Mouse (Mus musculus) embryonic stem cell, embryonic (primary cell): ENCODE results near the gene Slc25a30.

Source experiments
- CTCF ChIA-PET, 4 experiments: fragments of 300-600 bp in 2 of 4; fragments of 350-600 bp in 2 of 4; sonication (Branson Sonifier 250); formaldehyde crosslinking; loops; one replicate each; lab custom pipeline; 2022; ENCODE audit warnings: inconsistent platforms in 2 of 4; lab: Charles Lee
- POLR2A ChIA-PET, 4 experiments: fragments of 300-600 bp in 2 of 4; fragments of 350-600 bp in 2 of 4; sonication (Branson Sonifier 250); formaldehyde crosslinking; loops; one replicate each; lab custom pipeline; 2022; ENCODE audit warnings: antibody characterized with exemption in 4 of 4, inconsistent platforms in 1 of 4; lab: Charles Lee

Gene Slc25a30

DNA sequence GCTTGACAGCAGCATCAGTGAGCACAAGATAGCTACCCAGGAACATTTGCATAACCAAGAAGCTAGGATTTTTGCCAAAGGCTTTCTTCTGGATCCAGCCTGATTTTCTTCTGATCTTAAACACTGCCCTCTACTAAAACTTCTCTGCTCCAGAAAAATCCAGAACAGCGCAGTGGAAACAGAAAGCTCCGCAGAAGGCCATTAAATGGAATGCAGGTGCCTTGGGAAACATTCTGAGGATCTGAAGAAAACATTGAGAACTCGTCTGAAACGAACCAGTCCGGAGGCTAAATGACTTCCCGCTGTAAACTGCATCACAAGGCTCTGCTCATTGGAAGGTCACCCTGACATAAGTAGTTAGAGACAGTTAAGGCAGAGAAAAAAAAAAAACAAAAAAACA lies 23.1 kb upstream of the Slc25a30 start:
- CTCF ChIA-PET, result interaction anchor here in 1 of 4 experiments (0.9 kb wide), 1 partner anchor 19 kb away, joined by 4 read pairs; no protein-coding TSS in a partner anchor
- POLR2A ChIA-PET, result interaction anchor here in 3 of 4 experiments (0.6 to 1.8 kb wide), 6 partner anchors 11 to 34 kb away, joined by 3 to 11 read pairs (median 6); partner anchors contain the start of gene Slc25a30 (in 2 of the 3)

DNA sequence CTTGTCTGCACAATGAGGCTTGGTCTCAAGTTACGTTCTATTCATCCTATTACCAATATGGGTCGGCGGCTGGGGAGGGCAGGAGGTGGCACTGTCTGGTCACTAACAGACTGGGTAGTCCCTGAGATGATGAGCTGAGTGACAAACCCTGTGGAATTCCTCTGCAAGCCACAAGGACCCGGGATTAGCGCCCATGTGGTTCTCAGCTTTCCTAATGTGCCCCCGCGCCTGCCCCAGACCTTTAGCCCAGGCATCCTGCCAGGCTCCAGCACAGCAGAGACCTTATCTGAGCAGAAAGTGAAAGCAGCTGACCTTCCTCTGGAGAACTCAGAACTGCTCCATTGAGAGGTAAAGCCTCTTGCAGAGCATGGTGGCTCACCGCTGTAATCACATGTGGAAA lies 21.0 kb upstream of the Slc25a30 start:
- ChIA-PET CTCF (interaction anchor here in 3 of 4 experiments (0.6 to 2.6 kb wide), 3 partner anchors 22 to 618 kb away, joined by 3 to 7 read pairs (median 4); no protein-coding TSS in a partner anchor), POLR2A (interaction anchor here in 3 of 4 experiments (0.6 to 3.1 kb wide), 7 partner anchors 21 to 432 kb away, joined by 3 to 17 read pairs (median 5); partner anchors contain the start of gene Slc25a30 (in 3 of the 3))

DNA sequence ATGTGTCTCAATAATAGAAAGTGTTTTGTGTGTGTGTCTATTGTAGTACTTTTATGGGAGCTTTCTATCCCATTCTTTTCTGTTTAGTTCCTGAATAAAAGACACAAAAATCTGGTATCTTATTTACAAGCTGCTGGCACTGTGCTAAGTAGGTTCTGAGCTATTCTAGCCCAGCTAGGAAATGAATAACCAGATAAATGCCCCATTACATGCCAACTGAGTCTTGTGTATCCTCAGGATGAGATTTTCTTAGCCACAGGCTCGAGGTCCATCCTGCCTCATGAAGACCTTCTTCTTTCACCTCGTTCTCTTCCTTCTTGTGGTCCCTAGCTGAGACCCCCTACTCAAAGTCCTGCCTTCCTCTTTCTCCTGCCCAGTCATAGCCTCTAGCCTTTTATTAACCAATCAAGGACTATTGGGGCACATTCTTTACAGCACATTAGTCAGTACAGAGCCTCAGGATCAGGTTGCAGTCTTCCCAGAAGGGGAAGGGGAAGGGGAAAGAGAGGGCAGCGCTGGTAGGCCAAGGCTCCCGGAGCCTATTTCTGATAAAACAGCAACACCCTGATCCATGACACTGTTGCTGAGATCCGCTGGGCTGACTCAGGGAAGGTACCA lies 11.0 kb upstream of the Slc25a30 start:
- CTCF ChIA-PET, result interaction anchor here in 1 of 4 experiments (1.2 kb wide), 1 partner anchor 23 kb away, joined by 4 read pairs; no protein-coding TSS in a partner anchor
- POLR2A ChIA-PET, result interaction anchor here in 2 of 4 experiments (0.9 to 2.6 kb wide), 4 partner anchors 9 to 36 kb away, joined by 3 to 11 read pairs (median 6); partner anchors contain the start of gene Slc25a30 (in 2 of the 2)

DNA sequence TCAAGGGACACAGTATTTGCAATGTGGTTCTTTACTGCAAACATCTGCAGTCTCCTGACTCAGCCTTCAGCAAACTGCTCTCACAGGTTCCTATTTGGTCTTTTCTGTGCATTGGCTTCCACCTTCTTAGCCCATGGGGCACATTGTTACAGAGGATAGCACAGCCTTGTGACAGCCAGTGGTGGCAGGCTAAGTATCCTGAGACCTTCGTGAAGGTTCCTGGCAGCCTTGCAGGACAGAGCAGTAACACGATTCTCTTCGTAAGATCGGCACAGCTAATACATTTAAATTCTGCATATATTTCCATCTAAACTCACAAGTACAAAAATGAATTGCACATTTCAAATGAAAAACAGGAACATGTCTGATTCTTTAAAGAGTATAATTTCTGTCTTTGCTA lies 9.1 kb upstream of the Slc25a30 start:
- CTCF ChIA-PET, result no interaction called here

DNA sequence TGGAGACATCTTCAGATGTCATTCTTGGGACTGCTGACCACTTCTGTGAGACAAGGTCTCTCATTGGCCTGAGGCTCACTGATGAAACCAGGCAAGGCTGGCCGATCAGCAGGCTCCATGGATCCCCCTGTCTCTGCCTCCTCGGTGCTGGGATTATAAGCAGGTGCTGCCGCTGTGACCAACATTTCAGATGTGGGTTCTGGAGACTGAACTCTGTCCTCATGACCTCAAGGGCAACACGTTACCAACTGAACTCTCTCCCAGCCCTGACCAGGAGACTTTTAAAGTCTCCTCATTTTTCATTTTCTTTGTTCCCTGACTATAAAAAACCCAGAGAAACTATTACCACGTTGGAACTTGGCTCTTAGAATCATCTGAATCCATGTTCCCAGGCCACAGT lies 7.9 kb upstream of the Slc25a30 start:
- ChIA-PET CTCF (no interaction called here), POLR2A (no interaction called here)

More for the DNA sequence above, 9.1 kb upstream of the Slc25a30 start:
- POLR2A ChIA-PET, result interaction anchor here in 2 of 4 experiments (0.6 to 2.6 kb wide), 3 partner anchors 9 to 828 kb away, joined by 3 to 11 read pairs (median 9); partner anchors contain the start of gene Slc25a30 (in 2 of the 2)

DNA sequence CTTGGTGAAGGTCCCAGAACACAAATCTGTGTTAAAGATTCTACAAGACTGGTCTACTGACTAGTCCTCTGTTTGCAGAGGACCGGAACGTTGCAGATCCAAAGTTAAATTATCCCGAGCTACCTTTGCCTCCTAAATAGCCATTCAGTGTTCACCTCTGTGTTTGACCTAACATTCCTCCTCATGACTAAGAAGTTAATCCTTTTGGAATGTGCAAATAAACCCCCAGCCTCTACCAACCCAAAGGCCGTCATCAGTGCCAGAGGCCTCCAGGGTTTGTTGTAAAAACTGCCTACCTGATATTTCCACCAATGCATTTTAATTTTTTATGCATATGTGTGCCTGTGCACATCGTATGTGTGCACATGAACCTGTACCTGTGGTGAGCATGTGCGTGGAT lies 7.5 kb upstream of the Slc25a30 start:
- ChIA-PET CTCF (no interaction called here), POLR2A (no interaction called here)

DNA sequence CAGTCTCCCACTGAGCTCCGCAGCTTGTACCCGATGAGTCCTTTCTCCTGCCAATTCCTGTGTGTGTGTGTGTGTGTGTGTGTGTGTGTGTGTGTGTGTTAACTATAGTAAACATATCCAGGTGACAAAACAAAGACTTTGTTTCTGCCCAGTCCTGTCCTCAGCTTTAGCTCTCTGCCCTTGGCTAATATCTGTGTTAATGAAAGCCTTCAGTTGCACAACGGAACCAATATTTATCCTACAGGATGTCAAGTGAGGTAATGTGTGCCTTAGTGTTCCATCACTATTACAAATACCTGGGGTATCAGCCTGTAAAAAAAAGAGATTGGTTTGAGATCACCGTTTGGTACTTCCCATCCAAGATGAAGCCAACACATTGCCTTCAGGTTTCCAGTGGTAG lies 6.3 kb upstream of the Slc25a30 start:
- POLR2A ChIA-PET, result interaction anchor here in 1 of 4 experiments (1.4 kb wide), 1 partner anchor 10 kb away, joined by 3 read pairs; no protein-coding TSS in a partner anchor
- CTCF ChIA-PET, result interaction anchor here in 2 of 4 experiments (0.6 to 1.1 kb wide), 2 partner anchors 36 to 72 kb away, joined by 3 read pairs; no protein-coding TSS in a partner anchor

DNA sequence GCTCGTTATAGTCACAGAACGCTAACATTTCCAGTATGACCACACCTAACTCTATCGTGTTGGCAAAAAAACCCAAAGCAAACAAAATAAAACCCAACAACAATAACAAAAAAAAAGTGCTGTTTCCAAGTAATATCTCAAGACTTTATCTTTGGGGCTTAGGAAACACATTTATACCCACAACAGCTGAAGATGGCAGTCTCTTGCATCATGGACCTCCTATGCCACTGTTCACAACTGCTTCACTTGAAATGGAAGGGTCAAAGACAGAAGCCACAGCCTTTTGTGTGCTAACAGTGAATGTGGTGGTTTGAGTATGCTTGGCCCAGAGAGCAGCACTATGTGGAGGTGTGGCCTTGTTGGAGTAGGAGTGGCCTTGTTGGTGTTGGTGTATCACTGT lies 4.5 kb upstream of the Slc25a30 start:
- POLR2A ChIA-PET, result interaction anchor here in 1 of 4 experiments (1.4 to 1.6 kb wide), 2 partner anchors 8 to 9 kb away, joined by 3 to 4 read pairs; no protein-coding TSS in a partner anchor
- CTCF ChIA-PET, result no interaction called here

DNA sequence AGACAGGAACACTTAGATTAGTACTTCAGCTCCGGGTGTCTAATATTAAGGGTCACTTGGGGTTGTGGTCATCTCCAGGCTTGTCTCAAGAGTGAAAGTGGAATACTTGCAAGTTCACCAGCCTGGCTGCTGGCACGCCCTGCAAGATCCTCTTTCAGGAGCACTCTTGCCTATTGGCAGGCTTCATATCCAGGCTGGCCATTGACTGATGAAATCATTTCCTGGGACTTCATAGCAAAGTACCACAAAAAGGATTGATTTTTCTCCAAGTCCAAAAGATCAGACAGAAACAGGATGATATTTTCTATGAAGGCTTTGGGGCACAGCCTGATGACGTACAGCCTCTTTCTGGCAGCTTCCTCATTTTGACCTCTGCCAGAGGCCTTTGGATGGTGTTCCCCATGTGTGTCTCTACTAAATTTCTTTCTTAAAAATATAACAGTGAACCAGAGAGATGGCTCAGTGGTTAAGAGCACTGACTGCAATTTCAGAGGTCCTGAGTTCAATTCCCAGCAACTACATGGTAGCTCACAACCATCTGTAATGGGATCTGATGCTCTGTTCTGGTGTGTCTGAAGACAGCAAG lies 3.7 kb upstream of the Slc25a30 start:
- CTCF ChIA-PET, result no interaction called here

DNA sequence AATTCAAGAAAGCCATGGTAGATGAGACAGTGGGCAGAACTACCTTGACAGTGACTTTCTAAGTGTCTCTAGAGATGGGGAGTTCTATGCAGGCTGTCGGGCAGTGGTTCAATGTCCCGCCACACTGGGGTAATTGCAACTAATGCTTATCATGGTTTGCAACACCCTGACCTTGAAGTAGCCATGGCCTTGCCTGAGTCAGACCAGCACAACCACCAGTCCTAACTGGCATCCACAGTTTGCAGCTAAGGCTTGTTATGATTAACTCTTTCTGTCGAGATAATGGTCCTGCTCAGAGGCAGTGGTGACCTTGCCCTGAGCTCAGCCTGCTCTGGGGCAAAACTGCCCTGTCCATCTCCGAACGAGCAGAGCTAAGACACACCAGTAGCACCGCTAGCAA lies 2.5 kb upstream of the Slc25a30 start:
- CTCF ChIA-PET, result interaction anchor here in 2 of 4 experiments (0.6 kb wide), 3 partner anchors 8 to 829 kb away, joined by 3 to 8 read pairs (median 5); no protein-coding TSS in a partner anchor

More for the DNA sequence above, 3.7 kb upstream of the Slc25a30 start:
- POLR2A ChIA-PET, result interaction anchor here in 3 of 4 experiments (0.7 to 1.6 kb wide), 3 partner anchors 10 to 55 kb away, joined by 3 to 4 read pairs (median 3); no protein-coding TSS in a partner anchor

DNA sequence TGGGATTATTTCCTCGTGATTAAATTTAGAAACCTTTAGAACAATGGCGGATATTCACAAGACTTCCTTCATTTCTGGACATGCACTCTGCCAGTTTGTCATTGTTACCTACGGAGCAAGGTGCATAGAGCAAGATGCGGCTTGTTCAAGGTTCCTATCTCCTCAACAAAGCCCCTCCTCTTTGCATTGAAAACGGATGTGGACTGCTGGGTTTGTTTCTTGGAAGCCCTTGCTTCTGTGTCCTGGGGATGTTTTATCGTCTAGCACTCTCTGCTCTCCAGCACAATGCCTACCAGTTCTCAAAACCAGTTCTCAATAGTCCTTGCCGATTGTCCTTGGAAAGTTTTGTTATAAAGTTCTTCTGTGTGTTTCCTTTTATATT lies 948 bp upstream of the Slc25a30 start:
- POLR2A ChIA-PET, result interaction anchor here in 3 of 4 experiments (0.7 to 3.4 kb wide), 32 partner anchors 9 to 297 kb away, joined by 3 to 28 read pairs (median 9); no protein-coding TSS in a partner anchor
- CTCF ChIA-PET, result interaction anchor here in 3 of 4 experiments (1.0 to 2.1 kb wide), 6 partner anchors 20 to 111 kb away, joined by 3 to 11 read pairs (median 5); no protein-coding TSS in a partner anchor

More for the DNA sequence above, 2.5 kb upstream of the Slc25a30 start:
- POLR2A ChIA-PET, result no interaction called here

DNA sequence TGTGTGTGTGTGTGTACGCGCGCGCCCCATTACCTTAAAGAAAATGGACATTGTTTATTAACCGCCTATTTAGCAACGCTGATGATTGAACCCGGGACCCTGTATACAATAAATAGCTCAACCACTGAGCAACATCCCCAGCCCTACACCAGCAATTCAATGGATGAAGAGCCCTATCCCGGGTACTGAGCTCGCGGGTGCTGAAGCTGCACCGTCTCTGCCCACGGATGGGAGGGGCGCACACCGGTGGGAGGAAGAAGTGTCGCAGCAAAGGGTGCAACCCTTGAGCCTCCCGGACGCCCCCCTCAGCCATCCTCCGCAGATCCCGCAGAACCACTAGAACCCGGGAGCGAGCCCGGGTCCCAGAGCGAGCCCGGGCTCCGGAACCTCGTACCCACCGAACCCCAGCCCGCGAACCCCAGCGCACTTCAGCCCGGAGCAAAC lies 391 bp downstream of the Slc25a30 start:
- CTCF ChIA-PET, result interaction anchor here (0.6 to 2.1 kb wide), 19 partner anchors 18 to 161 kb away, joined by 3 to 12 read pairs (median 4); partner anchors contain the start of gene Cog3 (in 2 of the 4)
- POLR2A ChIA-PET, result interaction anchor here (0.5 to 3.4 kb wide), 79 partner anchors 9 to 1404 kb away, joined by 3 to 28 read pairs (median 5); partner anchors contain the start of genes Cog3 (in 3 of the 4), Gpalpp1 (in 1 of the 4), Rubcnl (in 1 of the 4) and Tpt1 (in 1 of the 4)

DNA sequence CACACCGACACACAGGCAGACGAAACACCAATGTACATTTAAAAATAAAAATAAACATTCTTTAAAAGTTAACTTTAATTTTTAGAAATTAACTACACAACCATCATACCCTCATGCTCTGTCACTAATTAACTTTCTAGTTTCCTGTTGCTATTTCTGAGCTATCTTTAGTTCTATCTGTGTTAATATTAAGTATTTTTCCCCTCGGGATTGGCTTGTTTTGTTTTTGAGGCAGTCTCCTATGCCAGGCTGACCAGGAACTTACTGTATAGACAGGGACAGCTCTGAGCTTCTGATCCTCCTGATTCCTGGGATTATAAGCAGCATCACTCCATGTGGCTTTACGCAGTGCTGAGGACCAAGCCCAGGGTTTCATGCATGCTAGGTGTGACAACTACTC lies 6.9 kb downstream of the Slc25a30 start:
- CTCF ChIA-PET, result interaction anchor here in 1 of 4 experiments (1.4 kb wide), 1 partner anchor 12 kb away, joined by 3 read pairs; no protein-coding TSS in a partner anchor
- POLR2A ChIA-PET, result interaction anchor here in 1 of 4 experiments (1.2 kb wide), 2 partner anchors 23 to 40 kb away, joined by 3 read pairs; no protein-coding TSS in a partner anchor

DNA sequence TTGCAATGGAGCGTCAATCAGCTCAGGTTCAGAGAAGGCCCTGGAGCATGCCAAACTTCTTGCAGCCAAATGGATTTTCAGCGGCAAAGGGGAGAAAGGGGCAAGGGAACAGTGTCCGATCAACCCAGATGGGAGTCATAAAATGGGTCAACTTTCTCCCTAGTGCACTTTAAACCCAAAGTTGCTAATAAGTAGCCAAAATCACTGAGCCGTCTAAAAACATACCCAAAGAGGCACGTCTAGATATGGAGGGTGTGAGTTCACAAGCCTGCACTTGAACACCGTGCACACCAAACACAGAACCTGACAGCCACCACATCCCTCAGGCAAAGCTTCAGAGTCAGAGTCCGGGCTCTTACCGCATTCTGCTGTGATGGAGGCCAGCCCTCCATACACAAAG lies 10.2 kb downstream of the Slc25a30 start:
- POLR2A ChIA-PET, result interaction anchor here in 3 of 4 experiments (1.1 to 4.3 kb wide), 5 partner anchors 8 to 10 kb away, joined by 4 to 23 read pairs (median 7); partner anchors contain the start of gene Slc25a30 (in 3 of the 3)
- CTCF ChIA-PET, result no interaction called here

DNA sequence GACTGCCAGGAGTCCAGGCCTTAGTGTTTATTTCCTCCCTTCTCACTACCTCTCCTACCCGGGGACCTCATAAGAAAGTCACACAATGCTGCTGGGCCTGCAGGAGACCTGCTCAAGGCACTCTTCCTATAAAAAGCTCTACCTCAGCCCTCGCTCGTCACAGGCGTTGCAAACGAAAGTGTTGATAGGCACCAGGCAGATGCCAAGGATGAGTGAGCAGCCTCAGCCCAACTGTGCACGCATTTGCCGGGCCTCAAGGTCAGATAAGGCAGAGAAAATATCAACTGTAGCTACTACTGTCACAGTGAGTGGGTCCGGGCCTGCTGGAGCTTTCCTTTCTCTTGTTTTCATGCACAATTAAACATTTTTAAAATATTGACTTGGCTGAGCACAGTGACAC lies 13.4 kb downstream of the Slc25a30 start:
- ChIA-PET CTCF (interaction anchor here in 3 of 4 experiments (0.6 to 1.8 kb wide), 4 partner anchors 12 to 56 kb away, joined by 3 to 7 read pairs (median 4); no protein-coding TSS in a partner anchor), POLR2A (interaction anchor here in 2 of 4 experiments (0.8 to 4.3 kb wide), 4 partner anchors 13 to 503 kb away, joined by 3 to 23 read pairs (median 12); partner anchors contain the start of gene Slc25a30 (in 2 of the 2))

DNA sequence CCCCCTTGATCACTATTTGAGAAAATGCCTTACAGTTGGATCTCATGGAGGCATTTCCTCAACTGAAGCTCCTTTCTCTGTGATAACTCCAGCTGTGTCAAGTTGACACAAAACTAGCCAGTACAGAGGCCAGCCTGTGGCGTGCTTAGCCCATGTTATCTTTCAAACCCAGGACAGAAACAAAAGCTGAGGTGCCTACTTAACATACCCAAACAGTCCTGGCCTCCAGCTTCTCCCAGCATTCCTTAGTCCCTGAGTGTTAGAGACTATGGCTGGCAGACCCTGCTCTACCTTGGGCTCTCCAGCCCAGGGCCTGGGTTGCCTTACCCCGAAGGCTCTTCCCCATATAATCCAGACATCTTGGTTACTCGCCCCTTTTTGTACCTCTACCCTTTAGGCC lies 14.4 kb downstream of the Slc25a30 start:
- ChIA-PET CTCF (interaction anchor here in 2 of 4 experiments (1.5 to 1.8 kb wide), 2 partner anchors 11 to 57 kb away, joined by 3 to 4 read pairs; no protein-coding TSS in a partner anchor), POLR2A (interaction anchor here in 2 of 4 experiments (0.9 to 4.3 kb wide), 3 partner anchors 9 to 14 kb away, joined by 5 to 23 read pairs (median 18); partner anchors contain the start of gene Slc25a30 (in 2 of the 2))

DNA sequence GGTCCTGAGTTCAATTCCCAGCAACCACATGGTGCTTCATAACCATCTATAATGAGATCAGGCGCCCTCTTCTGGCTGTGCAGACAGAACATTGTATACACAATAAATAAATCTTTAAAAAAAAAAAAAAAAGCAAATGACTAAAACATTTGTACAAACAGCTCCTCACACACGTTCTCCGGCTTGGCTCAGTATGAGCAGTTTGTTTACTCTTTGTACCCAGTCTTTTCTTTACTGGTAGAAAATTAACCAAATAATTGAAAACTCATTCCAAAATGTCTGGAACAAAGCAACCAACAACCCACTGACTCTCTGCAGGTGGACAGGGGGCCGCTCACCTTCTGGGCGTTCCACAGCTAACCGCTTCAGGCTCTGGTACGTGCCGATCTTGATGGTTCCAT lies 15.7 kb downstream of the Slc25a30 start:
- POLR2A ChIA-PET, result interaction anchor here in 2 of 4 experiments (1.2 to 3.8 kb wide), 2 partner anchors 15 kb away, joined by 3 to 18 read pairs; partner anchors contain the start of gene Slc25a30 (in 2 of the 2)
- CTCF ChIA-PET, result interaction anchor here in 2 of 4 experiments (0.6 to 2.3 kb wide), 3 partner anchors 10 to 542 kb away, joined by 3 to 6 read pairs (median 6); no protein-coding TSS in a partner anchor
